Mouse (Mus musculus) lung, postnatal 25 days (tissue): ENCODE results near the gene Cacna2d3.
A peak's percentile ranks its signal among the peaks of the same experiment; 100 is the strongest.

Experiments used
- DNase-seq: peaks from one replicate; pipeline ENCODE4 v3.0.0; 2022; ENCODE audit warnings: low spot score

Cacna2d3 gene

DNA sequence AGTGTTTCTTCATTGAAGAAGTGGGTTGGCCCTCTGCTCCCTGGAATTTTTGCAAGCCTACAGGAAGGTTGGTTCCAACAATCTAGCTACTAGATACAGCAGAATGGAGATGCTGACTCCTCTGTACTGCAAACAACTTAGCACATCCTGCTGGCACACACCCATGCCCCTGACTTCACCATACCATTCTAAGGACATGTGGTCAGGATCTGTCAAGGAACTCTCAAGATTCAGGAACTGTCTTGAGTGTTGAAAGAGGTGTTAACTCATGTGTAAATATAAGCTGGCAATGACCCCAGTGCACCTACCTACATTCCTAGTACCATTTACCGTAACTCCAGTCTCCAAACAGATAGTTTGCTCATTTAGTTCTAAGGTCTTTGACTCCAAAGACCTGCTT, 461.0 kb downstream of the Cacna2d3 start:
- peak; percentile 42 for DNase-seq

GRCm38 (mm10) chr14:29243516-29243915, 478.1 kb downstream of the Cacna2d3 start:
- DNase-seq: no peak

- DNase-seq: no peak
These were observed 483.2 kb downstream of the Cacna2d3 start for GRCm38 (mm10) chr14:29238446-29238845.

- no peak for DNase-seq
These were observed 492.5 kb downstream of the Cacna2d3 start for GRCm38 (mm10) chr14:29228976-29229716.

- DNase-seq: no peak
These were observed 493.2 kb downstream of the Cacna2d3 start for GRCm38 (mm10) chr14:29228471-29228870.

DNA sequence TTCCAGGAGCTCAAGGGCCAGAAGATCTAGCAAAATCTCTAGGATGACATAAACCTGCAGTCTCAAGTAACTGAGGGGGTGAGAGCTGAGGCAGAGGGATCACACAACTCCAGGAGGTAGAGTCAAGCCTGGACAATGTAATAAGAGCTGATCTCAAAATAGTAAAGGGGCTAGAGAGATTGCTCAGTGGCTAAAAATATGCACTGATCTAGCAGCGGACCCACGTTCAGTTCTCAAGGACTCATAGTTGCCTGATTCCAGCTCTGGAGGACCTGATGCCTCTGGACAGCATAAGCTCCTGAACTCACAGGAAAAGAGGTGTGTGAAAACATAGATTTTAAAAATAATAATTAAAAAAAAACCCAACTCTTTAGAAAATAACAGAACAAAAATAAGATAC, 493.7 kb downstream of the Cacna2d3 start:
- DNase-seq: no peak

GRCm38 (mm10) chr14:29225754-29226365, 495.8 kb downstream of the Cacna2d3 start:
- DNase-seq: no peak

DNA sequence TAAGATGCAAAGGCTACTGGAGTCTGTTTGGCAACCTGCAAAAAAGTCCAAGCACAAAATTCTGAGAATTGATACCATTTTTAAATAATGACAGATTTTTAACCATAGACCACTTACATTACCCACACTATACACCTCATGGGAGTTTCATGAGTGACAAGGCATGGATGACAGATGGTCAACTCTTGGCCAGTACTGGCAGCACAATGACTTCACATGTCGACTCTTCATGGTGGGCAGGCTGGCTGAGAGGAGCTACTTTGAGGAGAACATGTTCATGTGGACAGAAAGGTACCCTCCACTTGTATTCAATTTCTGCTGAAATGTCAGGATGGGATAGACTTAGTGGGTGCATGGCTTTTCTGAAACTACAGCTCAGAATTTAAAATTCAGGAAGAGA, 498.7 kb downstream of the Cacna2d3 start:
- no peak for DNase-seq

GRCm38 (mm10) chr14:29222191-29222882, 499.3 kb downstream of the Cacna2d3 start:
- DNase-seq: no peak

GRCm38 (mm10) chr14:29216106-29216505, 505.6 kb downstream of the Cacna2d3 start:
- no peak for DNase-seq

GRCm38 (mm10) chr14:29204967-29205268, 516.7 kb downstream of the Cacna2d3 start:
- no peak for DNase-seq

DNA sequence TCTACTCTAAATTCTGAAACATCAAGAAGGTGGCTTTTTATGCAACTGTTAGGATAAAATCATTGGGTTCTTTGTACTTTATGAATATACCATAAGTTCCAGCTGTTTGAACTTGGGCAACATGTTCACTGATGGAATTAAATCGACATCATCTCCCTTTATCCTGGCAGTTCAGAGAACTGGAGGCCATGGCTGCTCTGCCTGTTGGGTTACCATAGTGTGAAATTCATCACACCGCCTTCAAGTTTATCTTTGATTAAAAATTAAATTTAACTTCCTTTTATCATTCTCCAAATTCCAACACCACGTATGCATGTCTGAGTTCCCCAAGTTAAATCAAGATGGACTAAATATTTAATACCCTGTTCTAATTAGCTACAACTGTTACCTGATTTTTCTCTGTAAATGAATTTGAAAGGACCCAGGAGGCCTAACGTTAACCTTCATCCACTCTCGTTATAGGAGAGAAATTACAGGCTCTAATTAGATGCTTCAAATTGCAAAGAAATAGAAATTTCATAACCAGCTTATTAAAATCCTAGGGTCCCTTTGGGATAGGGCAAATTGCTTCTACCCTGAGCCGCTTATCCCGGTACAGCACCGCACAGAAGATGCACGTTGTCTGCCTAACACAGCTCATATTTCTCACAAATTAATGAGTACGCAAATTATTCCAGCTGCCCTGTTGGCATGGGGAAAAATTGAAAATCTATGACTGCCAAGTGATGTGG, 517.3 kb downstream of the Cacna2d3 start:
- DNase-seq: no peak

DNA sequence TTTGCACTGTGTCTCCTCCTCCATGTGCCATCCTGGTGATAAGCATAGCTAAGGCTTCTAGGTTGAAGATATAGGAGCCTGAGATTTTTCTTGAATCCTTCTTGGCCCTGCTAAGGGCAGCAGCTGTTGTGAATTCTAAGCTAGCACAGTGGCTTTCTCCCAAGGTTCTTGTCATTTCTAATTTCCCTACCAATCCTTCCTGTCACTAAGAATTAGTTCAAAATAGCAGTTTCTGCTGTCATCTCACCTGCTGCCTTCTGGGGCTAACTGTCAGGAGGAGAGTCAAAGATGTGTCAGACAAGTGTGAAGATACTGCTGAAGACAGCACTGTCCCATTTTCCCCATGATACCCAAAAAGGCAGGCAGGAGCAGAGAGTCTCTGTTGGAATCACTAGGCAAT, 525.5 kb downstream of the Cacna2d3 start:
- no peak for DNase-seq

GRCm38 (mm10) chr14:29191426-29191825, 530.2 kb downstream of the Cacna2d3 start:
- DNase-seq: no peak

GRCm38 (mm10) chr14:29183730-29184129, 537.9 kb downstream of the Cacna2d3 start:
- no peak for DNase-seq

DNA sequence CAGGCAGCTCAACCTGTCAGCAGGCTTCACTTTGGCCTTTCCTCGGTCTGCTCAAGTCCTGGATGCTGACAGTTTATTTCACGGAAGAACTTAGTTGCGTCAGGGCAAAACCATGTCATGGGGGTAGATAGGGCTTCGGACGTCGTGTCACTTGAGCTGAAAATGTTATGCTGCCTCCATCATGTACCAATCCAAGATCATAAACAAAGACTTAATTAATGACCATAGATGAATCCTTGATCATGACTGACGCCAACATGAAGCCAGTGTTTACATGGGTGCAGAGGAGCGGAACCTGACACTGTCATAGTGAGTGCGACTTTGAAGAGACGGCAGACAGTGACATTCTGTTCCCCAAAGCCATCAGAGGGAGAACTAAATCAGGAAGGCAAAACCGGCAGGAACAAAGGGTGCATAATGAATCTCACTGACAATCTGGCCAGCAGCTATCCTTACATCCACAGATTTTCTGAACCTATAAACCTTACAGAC, 542.2 kb downstream of the Cacna2d3 start:
- DNase-seq: peak; percentile 10

- DNase-seq: no peak
These were observed 542.8 kb downstream of the Cacna2d3 start for GRCm38 (mm10) chr14:29178695-29179396.

DNA sequence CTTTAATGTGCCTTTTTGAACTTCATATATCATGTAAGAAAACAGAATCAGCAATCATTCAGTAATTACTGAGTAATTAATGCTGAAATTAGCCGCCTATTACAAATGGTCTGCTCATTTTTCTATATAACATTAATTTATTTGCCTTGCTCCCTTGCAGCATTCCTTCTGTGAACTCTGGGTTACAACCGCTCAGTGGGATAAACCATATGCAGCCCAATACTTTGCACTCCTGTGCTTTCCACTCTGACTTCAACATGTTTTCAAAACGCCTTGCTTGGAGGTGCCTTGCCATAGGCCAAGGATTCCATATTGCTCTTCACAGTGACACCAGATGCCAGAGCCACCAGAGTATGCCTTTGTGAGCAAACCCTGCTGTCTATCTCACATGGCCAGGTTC, 546.9 kb downstream of the Cacna2d3 start:
- DNase-seq: no peak

- DNase-seq: no peak
These were observed 549.5 kb downstream of the Cacna2d3 start for GRCm38 (mm10) chr14:29172207-29172606.

- DNase-seq: no peak
These were observed 557.0 kb downstream of the Cacna2d3 start for GRCm38 (mm10) chr14:29164653-29165030.

DNA sequence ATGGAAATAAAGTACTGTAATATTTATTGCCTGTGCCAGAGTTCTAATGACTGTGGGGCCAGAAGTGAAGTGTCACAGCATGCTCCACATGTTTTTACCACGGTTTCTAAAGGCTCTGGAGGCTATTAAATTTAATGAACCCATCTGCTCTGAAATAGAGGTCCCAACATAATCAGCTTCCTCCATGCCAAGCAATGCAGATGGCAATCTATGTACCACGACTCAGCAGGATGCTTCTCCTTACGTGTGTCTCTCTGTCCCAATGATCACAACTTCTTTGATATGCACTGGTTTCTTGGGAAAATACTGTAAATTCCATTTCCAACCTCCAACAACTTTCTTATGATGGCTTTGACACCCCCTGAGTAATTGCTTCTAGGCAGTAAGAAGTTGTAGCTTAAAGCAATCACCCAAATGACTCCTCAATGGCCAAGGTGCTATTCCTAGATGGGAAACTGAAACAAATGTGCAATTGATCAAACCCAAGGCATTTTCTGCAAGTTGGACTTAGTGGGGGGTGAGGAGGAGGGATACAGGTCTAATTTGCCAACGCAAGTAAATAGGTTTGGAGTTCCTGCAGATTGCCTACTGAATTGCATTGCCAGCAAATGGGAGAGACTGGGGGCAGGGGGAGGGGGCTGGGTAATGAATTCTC, 557.5 kb downstream of the Cacna2d3 start:
- no peak for DNase-seq
